9 mouse cellular contexts compared by ENCODE assay signal in the genomic region with DNA sequence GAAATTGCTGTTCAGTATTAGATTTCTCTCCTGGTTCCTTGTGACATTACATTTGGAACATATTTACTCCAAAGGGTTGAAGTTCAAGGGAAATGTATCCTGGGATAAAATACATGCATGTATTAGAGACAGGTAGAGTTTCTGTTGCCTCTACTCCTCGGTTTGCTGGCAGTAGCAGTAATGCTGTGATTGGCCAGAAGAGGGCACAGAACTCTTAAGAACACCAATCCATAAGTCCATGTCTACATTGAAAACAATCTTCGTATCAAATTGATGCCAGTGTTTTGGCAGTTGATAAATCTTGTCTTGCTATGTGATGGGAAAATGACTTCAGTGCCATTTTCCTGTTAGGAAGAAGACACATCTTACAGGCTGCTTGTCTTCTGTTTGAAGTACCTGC.
DNase-seq lines count a peak whose midpoint lies in the region; ATAC-seq and TF ChIP-seq lines count a peak whose summit lies in the region.
"Had no signal": no experiment of that assay in that cellular context is flagged by ENCODE, and none has a peak within 500 bp of the region (broad histone marks: within the 10 kb centered on the region; RNA-seq: fewer than 3 reads in every experiment).

No protein-coding gene starts in this region.

- no peak for TF ChIP-seq EP300 in CH12.LX (IDR thresholded peaks at IDR 0.05; ENCODE audit: low read length)
- TF ChIP-seq EP300 in stomach, postnatal 0 days (optimal IDR thresholded peaks at IDR 0.05): no peak

- in situ Hi-C loops in CH12.LX (cut with MboI; ENCODE audit: low pct_ligation_motif_present, low pct_unique_long_range_greater_than_20kb, low sequenced_read_pairs): loop anchor here (25.0 kb wide), 2 partner anchors 137 to 287 kb away; no protein-coding TSS in a partner anchor

- no peaks in the 10 kb centered on the region for H3K4me1 ChIP-seq in hindbrain, embryonic 14.5 days (replicated peaks; ENCODE audit: control insufficient read depth, insufficient read depth, low read length)
- no peaks in the 10 kb centered on the region for H3K4me1 ChIP-seq in hindbrain, embryonic 10.5 days (replicated peaks)
- H3K4me1 ChIP-seq in CH12.LX (ENCODE audit: control insufficient read depth in 1 of 2, insufficient read depth in 2 of 2): peaks cover 14 to 21% of the 10 kb centered on the region in 2 experiments
- H3K4me1 ChIP-seq in stomach, postnatal 0 days (replicated peaks; ENCODE audit: control insufficient read depth, insufficient read depth): no peaks in the 10 kb centered on the region
- no peaks in the 10 kb centered on the region for H3K4me1 ChIP-seq in forebrain, embryonic 16.5 days (replicated peaks; ENCODE audit: control insufficient read depth, insufficient read depth, low read length)
- H3K4me1 ChIP-seq in forebrain, embryonic 10.5 days: no peaks in the 10 kb centered on the region
- H3K4me1 ChIP-seq: embryonic facial prominence, embryonic 15.5 days had no signal

- no peaks in the 10 kb centered on the region for H3K9me3 ChIP-seq in hindbrain, embryonic 14.5 days (ENCODE audit: control insufficient read depth, low read length)
- H3K9me3 ChIP-seq in hindbrain, embryonic 10.5 days: no peaks in the 10 kb centered on the region
- no peaks in the 10 kb centered on the region for H3K9me3 ChIP-seq in CH12.LX (replicated peaks; ENCODE audit: low read length)
- no peaks in the 10 kb centered on the region for H3K9me3 ChIP-seq in stomach, postnatal 0 days (ENCODE audit: control insufficient read depth, low read length)
- H3K9me3 ChIP-seq in forebrain, embryonic 16.5 days (ENCODE audit: control insufficient read depth, low read length): no peaks in the 10 kb centered on the region
- no peaks in the 10 kb centered on the region for H3K9me3 ChIP-seq in forebrain, embryonic 10.5 days
- H3K9me3 ChIP-seq: embryonic facial prominence, embryonic 15.5 days had no signal

- TF ChIP-seq POLR2A in CH12.LX (IDR thresholded peaks at IDR 0.05; ENCODE audit: low read depth, low read length): no peak

- H3K9ac ChIP-seq in hindbrain, embryonic 14.5 days: no peak overlapping the region
- no peak overlapping the region for H3K9ac ChIP-seq in CH12.LX (ENCODE audit: insufficient read depth, low read depth)
- no peak overlapping the region for H3K9ac ChIP-seq in stomach, postnatal 0 days (ENCODE audit: low read length)
- H3K9ac ChIP-seq in forebrain, embryonic 16.5 days (replicated peaks; ENCODE audit: low read depth, low read length): no peak overlapping the region
- H3K9ac ChIP-seq: embryonic facial prominence, embryonic 15.5 days had no signal

- H3K4me2 ChIP-seq in hindbrain, embryonic 14.5 days (replicated peaks): no peak overlapping the region
- no peak overlapping the region for H3K4me2 ChIP-seq in CH12.LX (ENCODE audit: insufficient read depth, low read depth, poor library complexity, severe bottlenecking)
- no peak overlapping the region for H3K4me2 ChIP-seq in stomach, postnatal 0 days (replicated peaks; ENCODE audit: low read depth)
- H3K4me2 ChIP-seq in forebrain, embryonic 16.5 days (ENCODE audit: low read length): no peak overlapping the region
- H3K4me2 ChIP-seq: embryonic facial prominence, embryonic 15.5 days had no signal

- no peak overlapping the region for H3K27ac ChIP-seq in hindbrain, embryonic 14.5 days
- no peak overlapping the region for H3K27ac ChIP-seq in hindbrain, embryonic 10.5 days
- H3K27ac ChIP-seq in CH12.LX (ENCODE audit: insufficient read depth, low read depth): no peak overlapping the region
- H3K27ac ChIP-seq in stomach, postnatal 0 days (replicated peaks): no peak overlapping the region
- no peak overlapping the region for H3K27ac ChIP-seq in forebrain, embryonic 16.5 days (ENCODE audit: low read length)
- H3K27ac ChIP-seq in forebrain, embryonic 10.5 days: no peak overlapping the region
- H3K27ac ChIP-seq: embryonic facial prominence, embryonic 15.5 days had no signal

- no peaks in the 10 kb centered on the region for H3K27me3 ChIP-seq in hindbrain, embryonic 14.5 days (ENCODE audit: control insufficient read depth, insufficient read depth, low read length)
- H3K27me3 ChIP-seq in hindbrain, embryonic 10.5 days (ENCODE audit: insufficient read depth, poor library complexity, severe bottlenecking): no peaks in the 10 kb centered on the region
- H3K27me3 ChIP-seq in CH12.LX (replicated peaks): no peaks in the 10 kb centered on the region
- H3K27me3 ChIP-seq in stomach, postnatal 0 days (ENCODE audit: control insufficient read depth, insufficient read depth, low read length): no peaks in the 10 kb centered on the region
- no peaks in the 10 kb centered on the region for H3K27me3 ChIP-seq in forebrain, embryonic 16.5 days (replicated peaks; ENCODE audit: control insufficient read depth, insufficient read depth, low read length)
- H3K27me3 ChIP-seq in forebrain, embryonic 10.5 days (ENCODE audit: poor library complexity, severe bottlenecking): no peaks in the 10 kb centered on the region
- H3K27me3 ChIP-seq: embryonic facial prominence, embryonic 15.5 days had no signal

- peak; percentile 48 for DNase-seq in hindbrain, embryonic 14.5 days (ENCODE audit: low spot score)
- no peak for DNase-seq in hindbrain, embryonic 10.5 days (ENCODE audit: low spot score)
- DNase-seq in CH12.LX (ENCODE audit: extremely low read depth): peak; percentile 26
- peak; percentile 42 for DNase-seq in R1 (ENCODE audit: low read depth, low spot score)
- DNase-seq in layer of hippocampus, postnatal 10 days (ENCODE audit: low spot score in 2 of 2): peak; percentile 21 to 47
- DNase-seq in stomach, postnatal 0 days (ENCODE audit: low spot score): no peak
- no peak for DNase-seq in forebrain, embryonic 10.5 days (ENCODE audit: extremely low spot score, low spot score)

- no peak for ATAC-seq in hindbrain, embryonic 14.5 days (ENCODE audit: low FRiP score)
- ATAC-seq in stomach, postnatal 0 days (ENCODE audit: low FRiP score, low TSS enrichment): no peak
- no peak for ATAC-seq in forebrain, embryonic 16.5 days

- WGBS in hindbrain, embryonic 14.5 days: 76% methylated on average over 2 of the region's 2 CpGs
- 73% methylated on average over 2 of the region's 2 CpGs for WGBS in hindbrain, embryonic 10.5 days
- 56% methylated on average over 2 of the region's 2 CpGs for WGBS in stomach, postnatal 0 days
- 65% methylated on average over 2 of the region's 2 CpGs for WGBS in forebrain, embryonic 16.5 days
- WGBS in forebrain, embryonic 10.5 days: 84% methylated on average over 2 of the region's 2 CpGs

- H3K79me2 ChIP-seq in CH12.LX (replicated peaks; ENCODE audit: control insufficient read depth, extremely low read depth, insufficient read depth, poor library complexity, severe bottlenecking): no peaks in the 10 kb centered on the region; the same call in 1 of the 2 replicates

- TF ChIP-seq RAD21 in CH12.LX (IDR thresholded peaks at IDR 0.05; ENCODE audit: low read depth, low read length): peak; percentile 19

- dilution Hi-C loops in CH12.LX (cut with MboI; ENCODE audit: extremely low pct_ligation_motif_present, extremely low pct_unique_long_range_greater_than_20kb, low sequenced_read_pairs): no loop called here

- H3K4me3 ChIP-seq in hindbrain, embryonic 14.5 days (replicated peaks; ENCODE audit: low read length): no peak overlapping the region
- H3K4me3 ChIP-seq in hindbrain, embryonic 10.5 days: no peak overlapping the region
- H3K4me3 ChIP-seq in CH12.LX (replicated peaks in 1 of 3; ENCODE audit: low read depth in 2 of 3, low read length in 2 of 3, poor library complexity in 1 of 3): no peak overlapping the region
- H3K4me3 ChIP-seq in stomach, postnatal 0 days (ENCODE audit: low read depth, low read length): no peak overlapping the region
- no peak overlapping the region for H3K4me3 ChIP-seq in forebrain, embryonic 16.5 days (replicated peaks; ENCODE audit: low read length)
- no peak overlapping the region for H3K4me3 ChIP-seq in forebrain, embryonic 10.5 days
- H3K4me3 ChIP-seq: embryonic facial prominence, embryonic 15.5 days had no signal

- peaks cover 88% of the 10 kb centered on the region for H3K36me3 ChIP-seq in hindbrain, embryonic 14.5 days (replicated peaks; ENCODE audit: control insufficient read depth, insufficient read depth)
- H3K36me3 ChIP-seq in hindbrain, embryonic 10.5 days: peaks cover 86% of the 10 kb centered on the region
- peaks cover 73 to 96% of the 10 kb centered on the region in 2 experiments for H3K36me3 ChIP-seq in CH12.LX (replicated peaks in 1 of 2; ENCODE audit: control insufficient read depth in 1 of 2, insufficient read depth in 1 of 2, low read length in 1 of 2)
- peaks cover 21% of the 10 kb centered on the region for H3K36me3 ChIP-seq in stomach, postnatal 0 days (ENCODE audit: control insufficient read depth, insufficient read depth, low read length)
- peaks cover 15% of the 10 kb centered on the region for H3K36me3 ChIP-seq in forebrain, embryonic 16.5 days (ENCODE audit: control insufficient read depth, insufficient read depth)
- peaks cover 88% of the 10 kb centered on the region for H3K36me3 ChIP-seq in forebrain, embryonic 10.5 days (replicated peaks)

- TF ChIP-seq CTCF in CH12.LX (conservative IDR thresholded peaks at IDR 0.05 in 1 of 2, IDR thresholded peaks at IDR 0.05 in 1 of 2; ENCODE audit: low read depth in 2 of 2, low read length in 2 of 2): peak; percentile 14 to 44; a peak in 2 of 4 replicates
- TF ChIP-seq CTCF in stomach, postnatal 0 days (IDR thresholded peaks at IDR 0.05; ENCODE audit: low read depth): peak; percentile 65

TF ChIP-seq in CH12.LX, 34 proteins besides CTCF, POLR2A, EP300 and RAD21:
- no peak for TF ChIP-seq JUN (IDR thresholded peaks at IDR 0.05; ENCODE audit: insufficient read depth, low read depth, low read length)
- TF ChIP-seq POLR2AphosphoS2 (IDR thresholded peaks at IDR 0.05; ENCODE audit: low read depth, low read length): no peak
- no peak for TF ChIP-seq USF2 (conservative IDR thresholded peaks at IDR 0.05; ENCODE audit: low read depth, low read length)
- no peak for TF ChIP-seq ZNF384 (IDR thresholded peaks at IDR 0.05; ENCODE audit: low read depth, low read length)
- peak; percentile 39; the same call in 1 of the 2 replicates for TF ChIP-seq SMC3 (IDR thresholded peaks at IDR 0.05; ENCODE audit: low read depth, low read length)

Comparison
In these comparisons a context has a peak if more than half of its experiments do, and no peak if none do; other contexts are left out.
1. DNase-seq: peak in hindbrain, embryonic 14.5 days (single experiment), CH12.LX (single experiment), R1 (single experiment) and layer of hippocampus, postnatal 10 days (2 of 2); none in hindbrain, embryonic 10.5 days (single experiment), stomach, postnatal 0 days (single experiment) and forebrain, embryonic 10.5 days (single experiment).